Mouse (Mus musculus) MEL (cell line): ENCODE results near the gene Itpr3.

Source experiments
- CHD1 ChIP-seq: IDR thresholded peaks from 2 replicates; pipeline ENCODE4 v1.6.1; 2012; ENCODE audit warnings: low read depth, mild to moderate bottlenecking, inconsistent platforms, low read length, improper control_type of control experiment
- CTCF ChIP-seq, 3 experiments: IDR thresholded peaks in 2 of 3; conservative IDR thresholded peaks in 1 of 3; 2 replicates each; pipeline ENCODE4 v1.5.1; 2011 to 2012; ENCODE audit warnings: low read length in 3 of 3, low read depth in 2 of 3, mild to moderate bottlenecking in 2 of 3, improper control_type of control experiment in 1 of 3, inconsistent platforms in 1 of 3, mixed read lengths in 1 of 3, moderate library complexity in 1 of 3; ENCODE audit not compliant: control insufficient read depth in 1 of 3, insufficient read depth in 1 of 3, poor library complexity in 1 of 3, severe bottlenecking in 1 of 3
- EP300 ChIP-seq, 2 experiments: IDR thresholded peaks; 2 replicates each; pipeline ENCODE4 v1.6.1; 2011; ENCODE audit warnings: improper control_type of control experiment in 2 of 2, low read length in 2 of 2, low read depth in 1 of 2, mild to moderate bottlenecking in 1 of 2
- JUND ChIP-seq: IDR thresholded peaks from 2 replicates; pipeline ENCODE4 v1.6.1; 2011; ENCODE audit warnings: low read depth, mild to moderate bottlenecking, improper control_type of control experiment, low read length
- MAX ChIP-seq: IDR thresholded peaks from 2 replicates; pipeline ENCODE4 v1.6.1; 2011; ENCODE audit warnings: low read length, improper control_type of control experiment
- NRF1 ChIP-seq: IDR thresholded peaks from 2 replicates; pipeline ENCODE4 v1.6.1; 2014; ENCODE audit warnings: low read depth, mild to moderate bottlenecking, inconsistent platforms, low read length, improper control_type of control experiment, moderate library complexity; ENCODE audit not compliant: poor library complexity, insufficient read depth, severe bottlenecking
- POLR2A ChIP-seq, 2 experiments: IDR thresholded peaks; 2 replicates each; pipeline ENCODE4 v1.6.1; 2011 to 2012; ENCODE audit warnings: low read length in 2 of 2, mild to moderate bottlenecking in 2 of 2, control low read depth in 1 of 2, improper control_type of control experiment in 1 of 2, low read depth in 1 of 2, moderate library complexity in 1 of 2; ENCODE audit not compliant: control insufficient read depth in 1 of 2, insufficient read depth in 1 of 2, poor library complexity in 1 of 2
- POLR2AphosphoS2 ChIP-seq: IDR thresholded peaks from 2 replicates; pipeline ENCODE4 v1.6.1; 2011; ENCODE audit warnings: low read length, improper control_type of control experiment
- USF1 ChIP-seq: IDR thresholded peaks from 2 replicates; pipeline ENCODE4 v1.6.1; 2014; ENCODE audit warnings: low read depth, mild to moderate bottlenecking, inconsistent platforms, low read length, improper control_type of control experiment, moderate library complexity

GRCm38 (mm10) chr17:27152976-27153723 lies 96.0 kb downstream of the Itpr3 start:
- TF ChIP-seq POLR2A (IDR thresholded peaks at IDR 0.05; ENCODE audit: control insufficient read depth in 1 of 2, insufficient read depth in 1 of 2, low read depth in 1 of 2, low read length in 2 of 2, poor library complexity in 1 of 2) (no peak), POLR2AphosphoS2 (no peak), CTCF (IDR thresholded peaks at IDR 0.05 in 2 of 3, conservative IDR thresholded peaks at IDR 0.05 in 1 of 3; ENCODE audit: control insufficient read depth in 1 of 3, insufficient read depth in 1 of 3, low read depth in 2 of 3, low read length in 3 of 3, poor library complexity in 1 of 3, severe bottlenecking in 1 of 3) (no peak), USF1 (peak; percentile 95), NRF1 (no peak), CHD1 (no peak), JUND (no peak), MAX (peak; percentile 95), EP300 (IDR thresholded peaks at IDR 0.05; ENCODE audit: low read depth in 1 of 2, low read length in 2 of 2) (peak; percentile 87 to 95)
